26 mouse cellular contexts compared by ENCODE assay signal in the genomic region with DNA sequence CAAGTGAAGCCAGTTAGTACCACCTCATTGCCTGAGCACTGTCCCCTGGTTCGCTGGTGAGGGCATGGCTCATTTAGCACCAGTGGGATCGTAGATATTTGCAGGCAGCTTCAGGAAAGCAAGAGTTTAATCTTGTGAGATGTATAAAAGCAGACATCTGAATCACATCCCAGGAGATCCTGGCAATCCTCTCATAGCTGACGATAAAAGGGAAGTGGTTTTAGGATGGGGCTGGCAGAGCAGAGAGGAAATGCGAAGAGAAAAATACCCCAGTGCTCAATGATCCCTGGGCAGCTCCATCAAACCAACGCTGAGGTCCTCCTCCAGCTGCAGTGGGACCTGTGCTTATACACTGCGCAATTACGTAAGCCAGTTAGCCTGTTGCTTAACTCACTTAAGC. TPM values are rescaled to one million over a fixed set of nuclear protein-coding genes. Genes with fewer than 3 reads are reported as not detected.
"Had no signal": no experiment of that assay in that cellular context is flagged by ENCODE, and none has a peak within 500 bp of the region (broad histone marks: within the 10 kb centered on the region; RNA-seq: fewer than 3 reads in every experiment).

No protein-coding gene starts in this region.

- DNase-seq: kidney, postnatal 25 days; layer of hippocampus, adult 9-11 months; liver; lung, adult 18-20 months; lung, postnatal 10 days; lung, postnatal 36 days; right cerebral cortex, adult 18-20 months; right cerebral cortex, postnatal 14 days; right cerebral cortex, postnatal 4 days; thymus, adult 2 months; thymus, postnatal 14 days; thymus, postnatal 4 days had no signal

- H3K9me3 ChIP-seq: limb, embryonic 10.5 days; limb, embryonic 13.5 days; liver, embryonic 12.5 days; liver, embryonic 15.5 days; lung, embryonic 15.5 days; midbrain, embryonic 10.5 days; midbrain, embryonic 13.5 days had no signal

- H3K4me3 ChIP-seq: layer of hippocampus, adult 2 months; limb, embryonic 10.5 days; limb, embryonic 13.5 days; liver, embryonic 12.5 days; liver, embryonic 15.5 days; lung, embryonic 15.5 days; megakaryocyte, embryonic 14.5 days; midbrain, embryonic 10.5 days; midbrain, embryonic 13.5 days; myocyte had no signal

- H3K36me3 ChIP-seq: limb, embryonic 10.5 days; limb, embryonic 13.5 days; liver, embryonic 12.5 days; liver, embryonic 15.5 days; lung, embryonic 15.5 days; midbrain, embryonic 10.5 days; midbrain, embryonic 13.5 days had no signal

- ATAC-seq: liver, embryonic 12.5 days; midbrain, embryonic 13.5 days; midbrain, embryonic 16.5 days had no signal

- H3K27me3 ChIP-seq: liver, embryonic 12.5 days; liver, embryonic 15.5 days; lung, embryonic 15.5 days; midbrain, embryonic 13.5 days had no signal

- H3K9ac ChIP-seq: limb, embryonic 13.5 days; liver, embryonic 12.5 days; liver, embryonic 15.5 days; lung, embryonic 15.5 days; midbrain, embryonic 13.5 days had no signal

- H3K4me1 ChIP-seq: limb, embryonic 10.5 days; limb, embryonic 13.5 days; liver, embryonic 12.5 days; liver, embryonic 15.5 days; midbrain, embryonic 10.5 days; midbrain, embryonic 13.5 days had no signal

- H3K27ac ChIP-seq: kidney, postnatal 0 days; layer of hippocampus, adult 2 months; limb, embryonic 10.5 days; limb, embryonic 13.5 days; liver, embryonic 12.5 days; liver, embryonic 15.5 days; lung, embryonic 15.5 days; midbrain, embryonic 10.5 days; midbrain, embryonic 13.5 days; stomach, postnatal 0 days had no signal

- H3K4me2 ChIP-seq: limb, embryonic 13.5 days; liver, embryonic 12.5 days; liver, embryonic 15.5 days; lung, embryonic 15.5 days; midbrain, embryonic 13.5 days had no signal

RNA-seq across cellular contexts. Expression of a gene that starts 28.4 kb away (rescaled TPM):
- polyA plus RNA-seq: large intestine, adult 2 months; limb, embryonic 10.5 days; limb, embryonic 13.5 days; liver, embryonic 12.5 days; liver, embryonic 15.5 days; myocyte had no signal
